Mouse (Mus musculus): ENCODE measurements around the gene Ucma. TPM values are rescaled to one million over a fixed set of nuclear protein-coding genes. Genes with fewer than 3 reads are reported as not detected.

Gene Ucma
- polyA plus RNA-seq, 1 experiment: not detected

DNA sequence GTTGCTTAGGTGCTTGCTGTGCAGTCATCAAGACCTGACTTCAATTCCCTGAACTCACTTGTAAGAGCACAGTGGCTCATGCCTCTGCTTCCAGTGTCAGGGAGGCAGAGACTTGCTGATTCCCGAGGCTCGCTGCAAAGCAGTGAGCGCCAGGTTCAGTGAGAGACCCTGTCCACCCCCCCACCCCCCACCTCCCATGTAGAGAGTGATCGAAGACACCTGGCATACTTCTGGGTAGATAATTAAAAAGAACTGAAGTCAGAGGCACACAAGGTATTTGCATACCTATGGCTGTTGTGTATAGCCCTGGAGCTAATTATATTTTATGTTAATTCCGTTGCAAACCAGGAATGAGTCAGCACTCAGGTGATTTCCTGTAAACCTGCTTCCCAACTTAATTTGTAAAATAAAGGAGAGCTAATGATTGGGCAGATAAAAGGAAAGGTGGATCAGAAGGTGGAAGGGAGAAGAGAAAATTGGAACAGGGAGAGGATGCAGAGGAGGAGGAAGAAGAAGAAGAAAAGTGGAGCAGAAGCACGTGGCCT lies 21.6 kb upstream of the Ucma start:
- H3K4me3 ChIP-seq (ENCODE audit: control insufficient read depth, low read depth, low read length): no peak overlapping the region
- H3K27ac ChIP-seq (ENCODE audit: control insufficient read depth, insufficient read depth, low read depth, low read length): no peak overlapping the region
- TF ChIP-seq POLR2A (IDR thresholded peaks at IDR 0.05; ENCODE audit: control insufficient read depth, low read depth, low read length) (no peak), CTCF (IDR thresholded peaks at IDR 0.05; ENCODE audit: control insufficient read depth, insufficient read depth, insufficient replicate concordance, low read depth, low read length) (no peak)
- H3K4me1 ChIP-seq (ENCODE audit: control insufficient read depth, insufficient read depth, low read length): no peaks in the 10 kb centered on the region
- no peaks in the 10 kb centered on the region for H3K36me3 ChIP-seq (ENCODE audit: control insufficient read depth, insufficient read depth, low read length)
- H3K27me3 ChIP-seq (ENCODE audit: control insufficient read depth, insufficient read depth, low read length): no peaks in the 10 kb centered on the region

DNA sequence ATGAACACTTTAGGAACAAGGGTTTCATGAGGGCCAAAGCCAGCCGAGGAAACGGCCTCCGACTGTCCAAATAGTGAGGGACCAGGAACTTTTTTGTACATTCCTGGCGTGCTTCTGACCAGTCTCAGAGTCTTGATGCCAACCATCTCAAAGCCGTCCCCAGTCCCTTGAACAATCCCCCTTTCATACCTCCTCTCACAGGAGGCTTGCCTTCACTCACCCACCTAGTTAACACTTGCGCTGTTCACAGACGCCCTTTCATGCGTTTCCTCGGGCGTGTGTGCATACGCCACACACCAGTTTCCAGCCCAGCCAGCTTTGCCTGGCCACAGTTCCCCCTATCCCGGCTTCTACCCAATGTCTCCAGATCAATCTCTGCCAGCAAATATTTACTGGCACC lies 17.9 kb upstream of the Ucma start:
- H3K36me3 ChIP-seq (ENCODE audit: control insufficient read depth, insufficient read depth, low read length): no peaks in the 10 kb centered on the region
- no peak for TF ChIP-seq POLR2A (IDR thresholded peaks at IDR 0.05; ENCODE audit: control insufficient read depth, low read depth, low read length)
- TF ChIP-seq CTCF (IDR thresholded peaks at IDR 0.05; ENCODE audit: control insufficient read depth, insufficient read depth, insufficient replicate concordance, low read depth, low read length): no peak
- H3K27me3 ChIP-seq (ENCODE audit: control insufficient read depth, insufficient read depth, low read length): no peaks in the 10 kb centered on the region
- H3K4me3 ChIP-seq (ENCODE audit: control insufficient read depth, low read depth, low read length): no peak overlapping the region
- H3K27ac ChIP-seq (ENCODE audit: control insufficient read depth, insufficient read depth, low read depth, low read length): no peak overlapping the region
- no peaks in the 10 kb centered on the region for H3K4me1 ChIP-seq (ENCODE audit: control insufficient read depth, insufficient read depth, low read length)

DNA sequence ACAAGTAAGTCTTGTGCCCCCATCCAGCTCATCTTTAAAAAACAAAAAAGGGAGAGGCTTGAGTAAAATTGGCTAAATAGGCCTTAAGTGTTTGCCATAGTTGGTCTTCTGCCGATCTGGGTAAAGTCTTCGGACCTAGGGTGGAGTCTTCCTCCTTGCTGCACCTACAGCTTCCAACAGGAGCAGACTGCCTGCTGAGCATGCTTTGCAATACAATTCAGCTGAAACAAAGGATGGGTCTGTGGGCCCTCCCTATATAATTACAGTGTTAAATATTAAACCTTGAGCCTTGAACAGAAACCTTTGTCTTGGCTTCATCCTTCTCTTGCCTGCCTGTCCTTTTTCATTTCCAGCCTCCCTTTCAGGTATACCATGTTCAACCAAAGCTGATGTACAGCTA lies 8.1 kb upstream of the Ucma start:
- Histone ChIP-seq H3K36me3 (ENCODE audit: control insufficient read depth, insufficient read depth, low read length) (no peaks in the 10 kb centered on the region), H3K27ac (ENCODE audit: control insufficient read depth, insufficient read depth, low read depth, low read length) (no peak overlapping the region), H3K4me3 (ENCODE audit: control insufficient read depth, low read depth, low read length) (no peak overlapping the region), H3K4me1 (ENCODE audit: control insufficient read depth, insufficient read depth, low read length) (no peaks in the 10 kb centered on the region), H3K27me3 (ENCODE audit: control insufficient read depth, insufficient read depth, low read length) (no peaks in the 10 kb centered on the region)
- TF ChIP-seq POLR2A (IDR thresholded peaks at IDR 0.05; ENCODE audit: control insufficient read depth, low read depth, low read length) (no peak), CTCF (IDR thresholded peaks at IDR 0.05; ENCODE audit: control insufficient read depth, insufficient read depth, insufficient replicate concordance, low read depth, low read length) (no peak)

- no peaks in the 10 kb centered on the region for H3K4me1 ChIP-seq (ENCODE audit: control insufficient read depth, insufficient read depth, low read length)
- TF ChIP-seq CTCF (IDR thresholded peaks at IDR 0.05; ENCODE audit: control insufficient read depth, insufficient read depth, insufficient replicate concordance, low read depth, low read length): no peak
- TF ChIP-seq POLR2A (IDR thresholded peaks at IDR 0.05; ENCODE audit: control insufficient read depth, low read depth, low read length): no peak
- no peaks in the 10 kb centered on the region for H3K36me3 ChIP-seq (ENCODE audit: control insufficient read depth, insufficient read depth, low read length)
- H3K27me3 ChIP-seq (ENCODE audit: control insufficient read depth, insufficient read depth, low read length): no peaks in the 10 kb centered on the region
- H3K4me3 ChIP-seq (ENCODE audit: control insufficient read depth, low read depth, low read length): no peak overlapping the region
- H3K27ac ChIP-seq (ENCODE audit: control insufficient read depth, insufficient read depth, low read depth, low read length): no peak overlapping the region
These were observed 6.8 kb upstream of the Ucma start for GRCm38 (mm10) chr2:4969083-4969482.

- Histone ChIP-seq H3K27me3 (ENCODE audit: control insufficient read depth, insufficient read depth, low read length) (no peaks in the 10 kb centered on the region), H3K4me3 (ENCODE audit: control insufficient read depth, low read depth, low read length) (no peak overlapping the region), H3K27ac (ENCODE audit: control insufficient read depth, insufficient read depth, low read depth, low read length) (peak overlapping the region; percentile 58; the same call in 1 of the 2 replicates), H3K36me3 (ENCODE audit: control insufficient read depth, insufficient read depth, low read length) (no peaks in the 10 kb centered on the region), H3K4me1 (ENCODE audit: control insufficient read depth, insufficient read depth, low read length) (no peaks in the 10 kb centered on the region; the same call in 1 of the 2 replicates)
- TF ChIP-seq CTCF (IDR thresholded peaks at IDR 0.05; ENCODE audit: control insufficient read depth, insufficient read depth, insufficient replicate concordance, low read depth, low read length) (no peak), POLR2A (IDR thresholded peaks at IDR 0.05; ENCODE audit: control insufficient read depth, low read depth, low read length) (no peak)
These were observed 2.2 kb downstream of the Ucma start for GRCm38 (mm10) chr2:4978091-4978490.

- Histone ChIP-seq H3K4me3 (ENCODE audit: control insufficient read depth, low read depth, low read length) (no peak overlapping the region), H3K27ac (ENCODE audit: control insufficient read depth, insufficient read depth, low read depth, low read length) (no peak overlapping the region), H3K4me1 (ENCODE audit: control insufficient read depth, insufficient read depth, low read length) (no peaks in the 10 kb centered on the region), H3K27me3 (ENCODE audit: control insufficient read depth, insufficient read depth, low read length) (no peaks in the 10 kb centered on the region), H3K36me3 (ENCODE audit: control insufficient read depth, insufficient read depth, low read length) (no peaks in the 10 kb centered on the region)
- TF ChIP-seq POLR2A (IDR thresholded peaks at IDR 0.05; ENCODE audit: control insufficient read depth, low read depth, low read length): no peak
- TF ChIP-seq CTCF (IDR thresholded peaks at IDR 0.05; ENCODE audit: control insufficient read depth, insufficient read depth, insufficient replicate concordance, low read depth, low read length): no peak
These were observed 8.1 kb downstream of the Ucma start for GRCm38 (mm10) chr2:4983987-4984386.

DNA sequence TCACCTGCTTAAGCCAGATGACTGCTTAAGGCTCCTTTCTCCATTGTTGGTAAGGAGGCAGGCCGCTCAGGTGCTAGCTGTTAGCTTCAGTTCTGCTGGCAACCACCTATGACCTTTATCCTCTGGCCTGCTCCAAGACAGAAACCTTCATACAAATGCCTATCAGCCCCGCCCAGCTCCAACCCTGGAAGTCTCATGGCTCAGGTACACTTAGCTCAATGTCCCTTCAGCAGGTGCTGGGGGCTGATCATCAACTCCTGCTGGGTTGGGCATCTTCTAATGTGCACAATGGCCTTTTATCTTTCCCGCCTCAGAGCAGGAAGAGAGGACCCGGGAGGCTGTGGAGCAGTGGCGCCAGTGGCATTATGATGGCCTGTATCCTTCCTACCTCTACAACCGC lies 9.1 kb downstream of the Ucma start:
- Histone ChIP-seq H3K27ac (ENCODE audit: control insufficient read depth, insufficient read depth, low read depth, low read length) (no peak overlapping the region), H3K27me3 (ENCODE audit: control insufficient read depth, insufficient read depth, low read length) (no peaks in the 10 kb centered on the region), H3K4me1 (ENCODE audit: control insufficient read depth, insufficient read depth, low read length) (no peaks in the 10 kb centered on the region), H3K36me3 (ENCODE audit: control insufficient read depth, insufficient read depth, low read length) (no peaks in the 10 kb centered on the region), H3K4me3 (ENCODE audit: control insufficient read depth, low read depth, low read length) (no peak overlapping the region)
- TF ChIP-seq CTCF (IDR thresholded peaks at IDR 0.05; ENCODE audit: control insufficient read depth, insufficient read depth, insufficient replicate concordance, low read depth, low read length) (no peak), POLR2A (IDR thresholded peaks at IDR 0.05; ENCODE audit: control insufficient read depth, low read depth, low read length) (no peak)

- Histone ChIP-seq H3K36me3 (ENCODE audit: control insufficient read depth, insufficient read depth, low read length) (no peaks in the 10 kb centered on the region), H3K27me3 (ENCODE audit: control insufficient read depth, insufficient read depth, low read length) (no peaks in the 10 kb centered on the region), H3K4me3 (ENCODE audit: control insufficient read depth, low read depth, low read length) (no peak overlapping the region), H3K4me1 (ENCODE audit: control insufficient read depth, insufficient read depth, low read length) (no peaks in the 10 kb centered on the region), H3K27ac (ENCODE audit: control insufficient read depth, insufficient read depth, low read depth, low read length) (no peak overlapping the region)
- TF ChIP-seq CTCF (IDR thresholded peaks at IDR 0.05; ENCODE audit: control insufficient read depth, insufficient read depth, insufficient replicate concordance, low read depth, low read length) (no peak), POLR2A (IDR thresholded peaks at IDR 0.05; ENCODE audit: control insufficient read depth, low read depth, low read length) (no peak)
These were observed 10.9 kb downstream of the Ucma start for GRCm38 (mm10) chr2:4986798-4987197.
